Mouse (Mus musculus): Measurements from ENCODE around the gene Plxna4. TPM values are rescaled to one million over a fixed set of nuclear protein-coding genes. Genes with fewer than 3 reads are reported as not detected.

Plxna4 gene
- polyA plus RNA-seq, 1 experiment from 2014 or later, result 1.9 TPM

DNA sequence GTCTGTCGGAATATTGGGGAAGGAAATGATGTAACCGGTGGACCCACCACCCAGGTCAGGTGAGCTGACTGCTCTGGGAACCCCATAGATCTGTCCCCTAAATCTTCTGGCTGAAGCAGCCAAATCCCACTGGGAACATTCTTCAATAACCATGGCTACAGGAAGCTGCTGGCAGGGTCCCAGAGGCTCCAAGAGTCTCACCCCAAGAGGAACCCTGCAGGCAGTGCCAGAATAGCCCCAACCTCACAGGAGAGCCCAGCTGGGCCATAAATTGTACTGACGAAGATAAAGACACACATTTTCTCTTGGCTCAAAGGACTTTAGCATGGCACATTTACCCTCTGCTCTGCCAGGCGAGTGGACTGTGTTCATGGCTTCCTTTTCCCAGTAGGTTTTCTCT is 232.4 kb downstream of the Plxna4 start:
- DNase-seq (ENCODE audit: low spot score), result no peak
- H3K36me3 ChIP-seq (replicated peaks), result no peaks in the 10 kb centered on the region
- 87% methylated on average over 4 of the region's 4 CpGs for WGBS

DNA sequence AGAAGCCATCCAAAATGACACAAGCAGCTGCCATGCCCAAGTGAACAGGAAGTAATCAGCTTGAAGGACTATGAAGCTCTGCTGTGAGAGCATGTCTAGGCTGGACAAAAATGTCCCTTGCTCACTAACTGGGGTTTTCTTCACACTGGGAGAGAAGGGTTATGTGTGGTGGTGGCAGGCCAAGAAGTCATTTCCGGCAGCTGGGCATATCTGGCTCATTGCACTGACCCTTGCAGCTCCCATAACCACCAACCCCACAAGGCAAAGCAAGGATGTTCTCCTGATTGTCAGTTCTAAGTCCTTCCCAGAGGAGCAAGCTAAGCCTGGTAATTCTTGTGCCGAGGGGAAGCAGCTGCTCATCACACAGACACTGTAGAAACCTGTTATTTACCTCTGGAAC is 239.0 kb downstream of the Plxna4 start:
- Histone ChIP-seq H3K4me3 (no peak overlapping the region), H3K27ac (replicated peaks) (no peak overlapping the region), H3K4me1 (peaks cover 13% of the 10 kb centered on the region), H3K36me3 (replicated peaks) (no peaks in the 10 kb centered on the region), H3K9me3 (no peaks in the 10 kb centered on the region), H3K27me3 (replicated peaks; ENCODE audit: low read depth, poor library complexity, severe bottlenecking) (no peaks in the 10 kb centered on the region)
- whole genome bisulfite sequencing, result 77% methylated on average over 2 of the region's 2 CpGs
- DNase-seq (ENCODE audit: low spot score), result no peak

More for the DNA sequence above, 232.4 kb downstream of the Plxna4 start:
- Histone ChIP-seq H3K4me1 (peaks cover 3% of the 10 kb centered on the region; the same call in 1 of the 2 replicates), H3K4me3 (no peak overlapping the region), H3K9me3 (no peaks in the 10 kb centered on the region), H3K27ac (replicated peaks) (no peak overlapping the region), H3K27me3 (replicated peaks; ENCODE audit: low read depth, poor library complexity, severe bottlenecking) (no peaks in the 10 kb centered on the region)

DNA sequence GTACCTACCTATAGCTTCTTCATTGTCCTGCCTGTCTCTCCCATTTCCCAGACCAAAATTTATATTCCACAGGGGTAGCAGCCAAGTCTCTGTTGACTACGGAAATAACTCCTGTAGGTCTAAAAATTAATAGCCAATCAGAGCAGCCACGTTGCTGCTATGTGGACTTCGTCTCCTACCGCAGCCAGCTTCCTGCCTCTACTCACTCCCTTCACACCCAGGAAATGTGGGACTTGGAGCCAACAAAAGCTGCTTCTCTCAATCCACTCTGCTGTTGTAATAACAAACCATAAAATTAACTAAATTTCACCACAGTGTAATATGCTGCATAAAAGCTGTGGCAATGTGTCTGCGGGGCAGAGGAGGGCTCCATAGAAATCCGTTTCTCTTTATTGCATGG is 239.9 kb downstream of the Plxna4 start:
- peaks cover 13% of the 10 kb centered on the region for H3K4me1 ChIP-seq
- no peak overlapping the region for H3K27ac ChIP-seq (replicated peaks)
- no peak for DNase-seq (ENCODE audit: low spot score)
- no peak overlapping the region for H3K4me3 ChIP-seq
- H3K27me3 ChIP-seq (replicated peaks; ENCODE audit: low read depth, poor library complexity, severe bottlenecking), result no peaks in the 10 kb centered on the region
- 92% methylated on average over 6 of the region's 6 CpGs for WGBS
- H3K36me3 ChIP-seq (replicated peaks), result no peaks in the 10 kb centered on the region
- no peaks in the 10 kb centered on the region for H3K9me3 ChIP-seq

DNA sequence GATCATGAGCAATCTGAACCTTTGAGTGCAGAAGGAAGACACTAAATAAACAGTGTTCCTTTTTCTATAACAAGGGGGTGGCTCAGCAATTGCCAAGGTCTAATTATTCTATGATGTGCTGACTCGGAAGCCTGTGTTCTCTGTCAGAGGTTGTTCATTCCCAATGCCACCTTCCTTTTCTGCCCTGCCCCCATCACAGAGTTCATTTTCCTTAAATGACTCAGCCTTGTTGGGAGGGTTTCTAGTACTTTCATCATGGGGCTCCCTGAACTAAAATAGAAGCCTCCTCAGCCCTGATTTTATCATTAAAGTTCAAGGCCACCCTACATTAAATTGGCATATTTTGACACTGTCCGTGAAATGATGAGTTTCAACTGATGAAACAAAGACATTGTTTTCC is 242.0 kb downstream of the Plxna4 start:
- Histone ChIP-seq H3K4me1 (peaks cover 25% of the 10 kb centered on the region), H3K27ac (replicated peaks) (no peak overlapping the region), H3K36me3 (replicated peaks) (no peaks in the 10 kb centered on the region), H3K9me3 (no peaks in the 10 kb centered on the region), H3K27me3 (replicated peaks; ENCODE audit: low read depth, poor library complexity, severe bottlenecking) (no peaks in the 10 kb centered on the region), H3K4me3 (no peak overlapping the region)
- 78% methylated on average over 2 of the region's 2 CpGs for WGBS
- no peak for DNase-seq (ENCODE audit: low spot score)

DNA sequence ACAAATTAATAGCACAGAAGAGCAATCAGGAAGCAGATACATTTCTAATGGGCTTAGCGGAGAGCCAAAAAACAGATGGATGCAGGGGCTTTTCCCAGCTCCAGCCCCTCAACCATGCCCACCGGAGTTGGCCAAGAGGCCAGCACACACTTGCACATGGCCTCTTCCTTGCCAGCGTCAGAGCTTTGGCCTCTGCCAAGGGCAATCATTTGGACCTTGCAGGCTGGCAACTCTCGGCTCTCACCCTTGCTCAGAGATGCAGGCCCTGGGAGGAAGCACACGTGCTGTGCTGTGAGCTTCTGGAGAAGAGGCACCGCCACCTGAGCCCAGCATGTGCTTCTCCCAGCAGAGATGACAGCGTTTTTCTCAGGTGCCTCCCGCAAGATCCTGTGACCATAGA is 245.3 kb downstream of the Plxna4 start:
- Histone ChIP-seq H3K9me3 (no peaks in the 10 kb centered on the region), H3K36me3 (replicated peaks) (no peaks in the 10 kb centered on the region), H3K4me1 (peaks cover 52% of the 10 kb centered on the region), H3K27ac (replicated peaks) (no peak overlapping the region), H3K4me3 (no peak overlapping the region), H3K27me3 (replicated peaks; ENCODE audit: low read depth, poor library complexity, severe bottlenecking) (no peaks in the 10 kb centered on the region)
- 83% methylated on average over 8 of the region's 8 CpGs for WGBS
- DNase-seq (ENCODE audit: low spot score), result no peak

DNA sequence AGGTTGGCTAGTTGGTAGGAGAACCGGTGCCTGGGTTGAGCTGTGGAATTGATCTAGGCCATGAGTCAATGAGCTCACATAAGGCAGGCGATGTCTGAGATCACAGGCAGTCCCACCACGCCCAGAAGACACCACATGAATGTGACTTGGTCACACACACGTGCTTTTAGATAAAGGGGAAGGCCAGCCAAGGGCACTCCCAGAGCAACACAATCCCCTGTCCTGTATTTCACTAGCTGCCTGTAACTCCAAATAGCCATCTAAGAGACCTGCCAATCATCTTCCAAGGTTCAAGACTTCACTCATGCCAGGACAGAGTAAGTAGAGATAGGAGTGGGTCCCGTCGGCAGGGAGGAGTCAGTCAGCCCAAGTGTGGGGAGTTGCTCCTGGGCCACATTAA is 245.7 kb downstream of the Plxna4 start:
- no peak overlapping the region for H3K27ac ChIP-seq (replicated peaks)
- DNase-seq (ENCODE audit: low spot score), result no peak
- H3K27me3 ChIP-seq (replicated peaks; ENCODE audit: low read depth, poor library complexity, severe bottlenecking), result no peaks in the 10 kb centered on the region
- 79% methylated on average over 6 of the region's 6 CpGs for WGBS
- peaks cover 52% of the 10 kb centered on the region for H3K4me1 ChIP-seq
- H3K9me3 ChIP-seq, result no peaks in the 10 kb centered on the region
- no peak overlapping the region for H3K4me3 ChIP-seq
- no peaks in the 10 kb centered on the region for H3K36me3 ChIP-seq (replicated peaks)

DNA sequence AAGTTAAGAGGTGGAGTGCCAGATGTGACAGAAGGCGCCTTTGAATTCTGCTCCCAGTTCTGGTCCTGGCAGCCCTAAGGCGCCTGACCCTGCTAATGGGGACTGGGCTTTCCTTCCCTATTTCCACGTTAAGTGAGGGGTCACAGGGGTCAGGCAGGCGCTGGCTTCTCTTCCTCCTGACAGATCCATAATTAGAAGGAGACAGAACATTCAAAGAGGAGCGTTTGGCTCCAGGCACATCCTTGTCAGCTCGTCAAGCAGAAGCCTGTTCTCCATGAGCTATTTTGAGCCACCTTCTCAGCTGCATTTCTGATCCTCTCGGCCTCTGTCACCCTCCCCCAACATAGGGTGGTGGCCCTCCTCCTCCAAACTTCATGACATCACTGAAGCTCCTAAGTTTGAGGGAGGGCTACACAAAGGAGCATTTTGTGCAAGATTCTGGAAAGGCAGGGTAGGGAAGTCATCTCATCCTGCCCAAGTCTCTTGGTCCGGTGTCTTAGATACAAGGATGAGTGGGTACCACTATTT is 249.5 kb downstream of the Plxna4 start:
- Histone ChIP-seq H3K4me1 (peaks cover 39% of the 10 kb centered on the region), H3K27me3 (replicated peaks; ENCODE audit: low read depth, poor library complexity, severe bottlenecking) (no peaks in the 10 kb centered on the region), H3K36me3 (replicated peaks) (no peaks in the 10 kb centered on the region), H3K9me3 (no peaks in the 10 kb centered on the region), H3K27ac (replicated peaks) (no peak overlapping the region), H3K4me3 (no peak overlapping the region)
- DNase-seq (ENCODE audit: low spot score), result peak; percentile 39
- 17% methylated on average over 8 of the region's 8 CpGs for WGBS

DNA sequence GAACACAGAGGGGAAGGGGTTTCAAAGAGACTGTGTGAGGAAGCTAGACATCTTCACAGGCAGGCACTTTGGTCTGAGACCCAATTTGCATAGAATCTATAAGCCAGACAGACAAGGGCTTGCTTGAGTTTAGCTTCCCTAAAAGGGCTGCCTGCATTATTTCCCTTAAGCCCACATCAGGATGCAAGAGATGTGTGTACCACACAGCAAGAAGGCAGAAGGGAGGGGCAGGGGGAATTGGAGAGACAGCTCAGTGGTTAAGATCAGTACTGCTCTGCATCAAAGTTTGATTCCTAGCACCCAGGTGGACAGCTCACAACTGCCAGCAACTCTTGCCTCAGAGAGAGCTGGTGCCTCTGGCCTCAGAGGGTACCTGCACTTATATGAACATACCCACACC is 256.7 kb downstream of the Plxna4 start:
- H3K4me1 ChIP-seq, result peaks cover 35% of the 10 kb centered on the region
- no peak overlapping the region for H3K4me3 ChIP-seq
- H3K9me3 ChIP-seq, result no peaks in the 10 kb centered on the region
- no peak overlapping the region for H3K27ac ChIP-seq (replicated peaks)
- DNase-seq (ENCODE audit: low spot score), result no peak
- peaks cover 25% of the 10 kb centered on the region for H3K27me3 ChIP-seq (replicated peaks; ENCODE audit: low read depth, poor library complexity, severe bottlenecking)
- H3K36me3 ChIP-seq (replicated peaks), result no peaks in the 10 kb centered on the region

DNA sequence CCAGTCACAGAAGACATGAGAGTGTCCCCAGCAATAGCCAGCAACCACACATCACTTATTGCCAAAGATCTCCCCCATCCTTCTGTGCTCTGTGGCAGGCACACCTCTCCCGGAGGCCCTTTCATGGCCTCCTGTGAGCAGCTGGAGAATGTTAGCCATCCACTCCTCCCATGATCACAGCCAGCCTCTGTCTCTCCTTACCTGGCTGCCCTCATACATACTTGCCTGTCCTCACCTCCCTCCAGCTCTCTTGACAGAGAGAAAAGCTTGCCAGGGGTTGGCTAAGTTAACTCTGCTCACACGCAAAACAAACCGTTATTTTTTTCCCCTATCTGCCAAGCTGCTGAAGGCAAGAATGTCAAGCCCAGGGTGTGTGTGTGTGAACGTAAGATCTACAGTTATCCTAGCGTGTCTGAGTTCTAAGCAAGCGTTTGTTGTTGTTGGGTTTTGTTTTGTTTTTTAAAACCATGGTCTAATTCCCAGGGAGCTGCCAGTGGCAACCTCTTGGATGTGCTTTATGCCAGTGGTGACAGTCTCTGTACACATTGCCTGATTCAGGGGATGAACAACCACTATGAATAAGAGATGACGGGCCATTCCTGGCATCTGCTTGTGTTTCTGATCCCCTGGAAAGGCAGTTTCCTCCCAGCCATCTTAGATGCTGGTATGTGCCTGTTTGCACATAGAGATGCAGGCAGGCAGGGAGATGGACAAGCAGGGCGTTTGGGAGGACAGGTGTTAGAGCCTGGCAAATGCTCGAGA is 257.8 kb downstream of the Plxna4 start:
- H3K36me3 ChIP-seq (replicated peaks), result no peaks in the 10 kb centered on the region
- peaks cover 31% of the 10 kb centered on the region for H3K27me3 ChIP-seq (replicated peaks; ENCODE audit: low read depth, poor library complexity, severe bottlenecking)
- H3K27ac ChIP-seq (replicated peaks), result no peak overlapping the region
- H3K9me3 ChIP-seq, result no peaks in the 10 kb centered on the region
- no peak for DNase-seq (ENCODE audit: low spot score)
- WGBS, result 80% methylated on average over 9 of the region's 9 CpGs
- no peak overlapping the region for H3K4me3 ChIP-seq
- peaks cover 38% of the 10 kb centered on the region for H3K4me1 ChIP-seq

DNA sequence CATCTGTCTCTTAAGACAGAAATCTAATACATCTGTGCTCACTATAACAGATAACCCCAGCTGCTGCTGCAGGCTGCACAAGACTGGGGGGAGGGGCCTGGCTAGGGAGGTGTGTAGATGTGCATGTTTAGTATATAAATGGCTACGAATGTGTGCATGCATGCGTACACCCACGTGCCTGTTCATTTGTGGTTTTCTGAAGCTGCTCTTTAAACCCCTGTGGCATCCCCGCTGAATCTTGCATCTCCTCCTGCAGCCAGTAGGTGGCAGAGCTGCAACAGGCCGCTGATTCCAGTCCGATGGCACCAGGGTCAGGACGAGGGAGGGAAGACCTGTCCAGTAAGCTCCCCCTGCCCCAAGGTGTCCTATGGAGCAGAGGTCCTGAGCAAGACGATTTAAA is 260.0 kb downstream of the Plxna4 start:
- H3K4me3 ChIP-seq, result no peak overlapping the region
- WGBS, result 2% methylated on average over 8 of the region's 8 CpGs
- peak; percentile 86 for DNase-seq (ENCODE audit: low spot score)
- no peaks in the 10 kb centered on the region for H3K9me3 ChIP-seq
- peaks cover 32% of the 10 kb centered on the region for H3K27me3 ChIP-seq (replicated peaks; ENCODE audit: low read depth, poor library complexity, severe bottlenecking)
- H3K36me3 ChIP-seq (replicated peaks), result no peaks in the 10 kb centered on the region
- H3K27ac ChIP-seq (replicated peaks), result no peak overlapping the region
- H3K4me1 ChIP-seq, result peaks cover 38% of the 10 kb centered on the region

DNA sequence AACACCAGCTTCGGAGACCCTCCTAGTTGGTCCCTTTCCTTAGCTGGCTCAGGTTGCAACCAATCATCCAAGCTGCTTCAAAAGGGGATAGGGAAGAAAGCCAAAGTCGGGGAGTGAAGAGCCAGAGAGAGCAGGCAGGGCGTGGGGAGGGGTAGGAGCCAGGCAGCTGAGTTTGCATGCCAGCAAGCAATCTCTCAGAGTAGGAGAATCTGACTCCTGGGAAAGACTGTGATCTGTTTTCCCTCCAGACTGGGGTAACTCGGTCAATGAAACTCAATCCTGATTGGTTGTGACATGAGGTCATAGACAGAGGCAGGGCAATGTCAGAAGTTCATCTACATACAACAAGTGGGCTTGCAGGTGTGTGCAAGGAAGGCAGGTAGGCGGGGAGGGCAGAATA is 260.8 kb downstream of the Plxna4 start:
- DNase-seq (ENCODE audit: low spot score), result peak; percentile 73
- Histone ChIP-seq H3K27ac (replicated peaks) (0 out of 2 replicates have a peak overlapping the region, but pooled peaks have one; percentile 48), H3K27me3 (replicated peaks; ENCODE audit: low read depth, poor library complexity, severe bottlenecking) (peaks cover 32% of the 10 kb centered on the region), H3K4me3 (no peak overlapping the region), H3K4me1 (peaks cover 38% of the 10 kb centered on the region), H3K9me3 (no peaks in the 10 kb centered on the region), H3K36me3 (replicated peaks) (no peaks in the 10 kb centered on the region)
- WGBS, result 10% methylated on average over 5 of the region's 5 CpGs

DNA sequence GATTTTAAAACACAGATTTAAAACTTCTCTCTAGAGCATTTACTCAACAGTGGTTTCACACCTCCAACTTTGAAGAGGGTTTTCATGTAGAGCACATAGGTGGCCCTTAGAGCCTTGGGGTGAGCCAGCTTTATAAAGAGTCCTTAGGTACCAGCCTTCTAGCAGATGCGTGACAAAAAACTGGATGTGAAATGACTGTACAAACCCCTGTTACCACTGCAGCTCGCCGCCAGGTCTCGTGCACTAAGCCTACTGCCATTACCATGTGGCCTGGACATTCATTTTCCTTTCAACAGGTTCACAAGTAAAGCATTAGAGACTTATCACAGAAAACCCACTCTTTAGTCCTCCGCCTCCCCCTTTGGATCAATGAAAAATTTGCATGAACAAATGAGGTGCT is 261.6 kb downstream of the Plxna4 start:
- Histone ChIP-seq H3K9me3 (no peaks in the 10 kb centered on the region), H3K36me3 (replicated peaks) (no peaks in the 10 kb centered on the region), H3K27me3 (replicated peaks; ENCODE audit: low read depth, poor library complexity, severe bottlenecking) (peaks cover 32% of the 10 kb centered on the region), H3K4me3 (no peak overlapping the region), H3K4me1 (peaks cover 38% of the 10 kb centered on the region), H3K27ac (replicated peaks) (no peak overlapping the region)
- DNase-seq (ENCODE audit: low spot score), result no peak
- WGBS, result 94% methylated on average over 5 of the region's 5 CpGs

DNA sequence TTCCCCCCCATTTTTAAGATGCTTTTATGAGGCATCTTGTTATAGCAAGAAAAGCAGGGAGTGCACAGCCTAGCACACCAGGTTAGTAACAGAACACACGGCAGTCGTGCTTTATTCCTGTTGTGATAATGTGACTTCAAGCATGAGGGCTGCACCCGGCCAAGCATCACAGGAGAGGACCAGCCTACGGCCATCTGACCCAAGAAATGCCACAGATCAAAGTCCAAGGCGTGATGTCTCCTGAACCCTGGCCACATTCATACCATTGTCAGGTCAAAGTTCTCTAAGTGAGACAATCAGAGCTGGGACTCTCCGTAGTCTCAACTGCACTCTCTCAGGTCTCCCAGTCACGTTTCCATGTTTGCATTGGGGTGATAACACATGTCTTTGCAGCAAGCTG is 262.1 kb downstream of the Plxna4 start:
- H3K27me3 ChIP-seq (replicated peaks; ENCODE audit: low read depth, poor library complexity, severe bottlenecking), result peaks cover 32% of the 10 kb centered on the region
- peaks cover 43% of the 10 kb centered on the region for H3K4me1 ChIP-seq
- no peaks in the 10 kb centered on the region for H3K36me3 ChIP-seq (replicated peaks)
- DNase-seq (ENCODE audit: low spot score), result no peak
- H3K27ac ChIP-seq (replicated peaks), result no peak overlapping the region
- no peaks in the 10 kb centered on the region for H3K9me3 ChIP-seq
- H3K4me3 ChIP-seq, result no peak overlapping the region
- WGBS, result 83% methylated on average over 7 of the region's 7 CpGs

Data from embryonic facial prominence, embryonic 10.5 days (tissue).